Mouse (Mus musculus): ENCODE results near the gene Olfr746.

DNA sequence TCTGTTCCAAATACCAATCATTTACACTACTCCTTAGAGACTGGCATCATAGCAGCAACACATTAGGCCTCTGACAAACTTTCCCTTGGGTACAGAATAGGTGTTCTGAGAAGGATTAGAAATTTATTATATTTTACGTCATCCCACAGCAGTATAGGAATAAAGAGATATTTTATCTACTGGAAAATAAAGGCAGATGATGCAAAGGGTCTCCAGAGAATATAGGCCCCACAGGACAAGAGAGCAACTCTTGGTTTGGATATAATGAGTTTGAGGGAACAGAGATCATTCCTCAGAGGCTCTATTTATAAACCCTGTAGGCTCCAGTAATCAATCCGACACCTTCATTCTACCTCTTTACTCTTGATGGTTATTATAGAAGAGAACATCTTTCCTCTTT lies 32.3 kb upstream of the Olfr746 start, which contains the start of gene Olfr744:
- TF ChIP-seq POLR2A (IDR thresholded peaks at IDR 0.05; ENCODE audit: low read depth, low read length) (no peak), CTCF (IDR thresholded peaks at IDR 0.05; ENCODE audit: borderline replicate concordance, insufficient read depth, low read length) (no peak)
